33 mouse cellular contexts compared by ENCODE assay signal in genomic region chr9:85052526-85052925, GRCm38 (mm10).
DNase-seq lines count a peak whose midpoint lies in the region; ATAC-seq and TF ChIP-seq lines count a peak whose summit lies in the region.
"Had no signal": no experiment of that assay in that cellular context is flagged by ENCODE, and none has a peak within 500 bp of the region (broad histone marks: within the 10 kb centered on the region; RNA-seq: fewer than 3 reads in every experiment).

No protein-coding gene starts in this region.

- no peak overlapping the region for H3K4me2 ChIP-seq in midbrain, embryonic 11.5 days
- no peak overlapping the region for H3K4me2 ChIP-seq in midbrain, embryonic 14.5 days (ENCODE audit: low read length)
- no peak overlapping the region for H3K4me2 ChIP-seq in intestine, postnatal 0 days (replicated peaks; ENCODE audit: low read depth)
- H3K4me2 ChIP-seq: embryonic facial prominence, embryonic 12.5 days; heart, embryonic 11.5 days; hindbrain, embryonic 14.5 days; kidney, embryonic 15.5 days; neural tube, embryonic 12.5 days; stomach, embryonic 15.5 days had no signal

- H3K4me3 ChIP-seq in midbrain, embryonic 11.5 days (ENCODE audit: low read depth, low read length): no peak overlapping the region
- H3K4me3 ChIP-seq in midbrain, embryonic 14.5 days (replicated peaks; ENCODE audit: low read depth, low read length): no peak overlapping the region
- no peak overlapping the region for H3K4me3 ChIP-seq in intestine, postnatal 0 days (ENCODE audit: low read depth, low read length)
- H3K4me3 ChIP-seq: embryonic facial prominence, embryonic 12.5 days; kidney, embryonic 15.5 days; layer of hippocampus, adult 2 months; neural tube, embryonic 12.5 days; stomach, embryonic 15.5 days had no signal

- DNase-seq in adrenal gland, adult (ENCODE audit: inconsistent age in 2 of 2, low spot score in 1 of 2): peak; percentile 53 to 69
- DNase-seq in adrenal gland, postnatal 4 days (ENCODE audit: low spot score in 2 of 2): no peak
- DNase-seq in midbrain, embryonic 11.5 days (ENCODE audit: low spot score, missing footprints): peak; percentile 62
- no peak for DNase-seq in midbrain, embryonic 14.5 days
- peak; percentile 51 for DNase-seq in adrenal gland, adult 2 months
- peak; percentile 48 to 60 for DNase-seq in adrenal gland, postnatal 36 days
- DNase-seq in c-Kit-positive CD71-positive TER-119-positive erythroid progenitor cells, embryonic 14.5 days (ENCODE audit: low spot score): no peak
- DNase-seq: cerebellum, adult 18-20 months; cerebellum, postnatal 25 days; embryo, embryonic 11 days; gastrocnemius, postnatal 14 days; heart, adult 11 months; heart, postnatal 4 days; kidney, adult 11 months; kidney, postnatal 25 days; liver; lung, adult 2 months; lung, postnatal 14 days; right cerebral cortex, postnatal 14 days; thymus, adult 18-20 months; thymus, postnatal 25 days had no signal

- TF ChIP-seq CTCF in intestine, postnatal 0 days (IDR thresholded peaks at IDR 0.05; ENCODE audit: low read depth): no peak

- ATAC-seq in midbrain, embryonic 11.5 days (ENCODE audit: low FRiP score): no peak
- no peak for ATAC-seq in midbrain, embryonic 14.5 days (ENCODE audit: low FRiP score, low TSS enrichment)
- no peak for ATAC-seq in intestine, postnatal 0 days
- ATAC-seq: forebrain, embryonic 14.5 days; midbrain, embryonic 16.5 days had no signal

- WGBS in midbrain, embryonic 11.5 days: 81% methylated on average over 4 of the region's 4 CpGs
- 85% methylated on average over 4 of the region's 4 CpGs for WGBS in midbrain, embryonic 14.5 days
- WGBS in intestine, postnatal 0 days: 78% methylated on average over 4 of the region's 4 CpGs

- H3K36me3 ChIP-seq in midbrain, embryonic 11.5 days (ENCODE audit: control insufficient read depth, insufficient read depth, low read length): no peaks in the 10 kb centered on the region
- H3K36me3 ChIP-seq in midbrain, embryonic 14.5 days (ENCODE audit: control insufficient read depth, insufficient read depth, low read length): no peaks in the 10 kb centered on the region
- no peaks in the 10 kb centered on the region for H3K36me3 ChIP-seq in intestine, postnatal 0 days (ENCODE audit: control insufficient read depth, insufficient read depth)
- H3K36me3 ChIP-seq: embryonic facial prominence, embryonic 12.5 days; G1E; kidney, embryonic 15.5 days; neural tube, embryonic 12.5 days; stomach, embryonic 15.5 days had no signal

- no peak overlapping the region for H3K9ac ChIP-seq in midbrain, embryonic 11.5 days (ENCODE audit: low read length)
- no peak overlapping the region for H3K9ac ChIP-seq in midbrain, embryonic 14.5 days (replicated peaks; ENCODE audit: low read length)
- no peak overlapping the region for H3K9ac ChIP-seq in intestine, postnatal 0 days (ENCODE audit: low read depth, low read length)
- H3K9ac ChIP-seq: embryonic facial prominence, embryonic 12.5 days; hindbrain, embryonic 14.5 days; kidney, embryonic 15.5 days; liver, embryonic 14.5 days; neural tube, embryonic 12.5 days; stomach, embryonic 15.5 days had no signal

- H3K27me3 ChIP-seq in midbrain, embryonic 11.5 days (ENCODE audit: control insufficient read depth, insufficient read depth, low read length): no peaks in the 10 kb centered on the region
- H3K27me3 ChIP-seq in midbrain, embryonic 14.5 days (ENCODE audit: control insufficient read depth, insufficient read depth, low read length): no peaks in the 10 kb centered on the region
- no peaks in the 10 kb centered on the region for H3K27me3 ChIP-seq in intestine, postnatal 0 days (replicated peaks; ENCODE audit: control insufficient read depth, insufficient read depth, low read length)
- H3K27me3 ChIP-seq: embryonic facial prominence, embryonic 12.5 days; kidney, embryonic 15.5 days; neural tube, embryonic 12.5 days; stomach, embryonic 15.5 days had no signal

- no peaks in the 10 kb centered on the region for H3K4me1 ChIP-seq in midbrain, embryonic 11.5 days (ENCODE audit: control insufficient read depth, insufficient read depth, low read length)
- H3K4me1 ChIP-seq in midbrain, embryonic 14.5 days (ENCODE audit: control insufficient read depth, insufficient read depth, low read length): no peaks in the 10 kb centered on the region
- H3K4me1 ChIP-seq in intestine, postnatal 0 days (replicated peaks; ENCODE audit: control insufficient read depth, insufficient read depth, low read length): no peaks in the 10 kb centered on the region
- H3K4me1 ChIP-seq: embryonic facial prominence, embryonic 12.5 days; kidney, embryonic 15.5 days; neural tube, embryonic 12.5 days; stomach, embryonic 15.5 days had no signal

- H3K27ac ChIP-seq in midbrain, embryonic 11.5 days (ENCODE audit: low read depth, low read length): no peak overlapping the region
- no peak overlapping the region for H3K27ac ChIP-seq in midbrain, embryonic 14.5 days (replicated peaks; ENCODE audit: low read depth, low read length)
- H3K27ac ChIP-seq in intestine, postnatal 0 days (ENCODE audit: low read depth, low read length): no peak overlapping the region
- H3K27ac ChIP-seq: embryonic facial prominence, embryonic 12.5 days; hindbrain, embryonic 14.5 days; kidney, embryonic 15.5 days; layer of hippocampus, adult 2 months; liver, embryonic 14.5 days; neural tube, embryonic 12.5 days; stomach, embryonic 15.5 days had no signal

- H3K9me3 ChIP-seq in midbrain, embryonic 11.5 days (ENCODE audit: control insufficient read depth, low read length): no peaks in the 10 kb centered on the region
- H3K9me3 ChIP-seq in midbrain, embryonic 14.5 days (ENCODE audit: control insufficient read depth, low read length): no peaks in the 10 kb centered on the region; the same call in 1 of the 2 replicates
- H3K9me3 ChIP-seq in intestine, postnatal 0 days (ENCODE audit: control insufficient read depth): no peaks in the 10 kb centered on the region
- H3K9me3 ChIP-seq: embryonic facial prominence, embryonic 12.5 days; G1E; kidney, embryonic 15.5 days; neural tube, embryonic 12.5 days; stomach, embryonic 15.5 days had no signal

Comparison
In these comparisons a context has a peak if more than half of its experiments do, and no peak if none do; other contexts are left out.
1. DNase-seq: peak in adrenal gland, adult (2 of 2), midbrain, embryonic 11.5 days (single experiment), adrenal gland, adult 2 months (single experiment) and adrenal gland, postnatal 36 days (2 of 2); none in adrenal gland, postnatal 4 days (0 of 2), midbrain, embryonic 14.5 days (single experiment) and c-Kit-positive CD71-positive TER-119-positive erythroid progenitor cells, embryonic 14.5 days (single experiment).